Mouse (Mus musculus): ENCODE data around the gene Adarb1. TPM values are rescaled to one million over a fixed set of nuclear protein-coding genes. Genes with fewer than 3 reads are reported as not detected.

The Adarb1 gene
- total RNA-seq, 2 experiments from 2014 or later = 12.2 to 12.7 TPM

DNA sequence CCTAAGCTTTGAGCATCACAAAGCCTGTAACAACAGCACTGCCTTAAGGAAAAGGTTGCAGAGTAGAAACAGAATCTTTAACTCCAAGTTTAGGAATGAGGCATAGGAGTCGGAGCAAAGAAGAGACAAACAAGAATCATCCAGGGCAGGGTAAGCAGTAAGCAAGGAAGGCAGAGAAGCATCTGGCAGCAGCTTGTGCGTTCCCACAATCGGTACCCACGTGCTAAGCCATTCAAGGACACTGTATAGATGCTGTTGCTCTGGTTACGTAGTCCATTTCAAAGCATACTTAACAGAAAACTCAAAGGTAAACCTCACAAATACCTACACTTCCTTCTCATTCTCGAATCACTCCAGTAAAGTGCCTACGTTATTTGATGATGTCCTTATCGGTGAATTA, 35.0 kb downstream of the Adarb1 start:
- DNase-seq = no peak

DNA sequence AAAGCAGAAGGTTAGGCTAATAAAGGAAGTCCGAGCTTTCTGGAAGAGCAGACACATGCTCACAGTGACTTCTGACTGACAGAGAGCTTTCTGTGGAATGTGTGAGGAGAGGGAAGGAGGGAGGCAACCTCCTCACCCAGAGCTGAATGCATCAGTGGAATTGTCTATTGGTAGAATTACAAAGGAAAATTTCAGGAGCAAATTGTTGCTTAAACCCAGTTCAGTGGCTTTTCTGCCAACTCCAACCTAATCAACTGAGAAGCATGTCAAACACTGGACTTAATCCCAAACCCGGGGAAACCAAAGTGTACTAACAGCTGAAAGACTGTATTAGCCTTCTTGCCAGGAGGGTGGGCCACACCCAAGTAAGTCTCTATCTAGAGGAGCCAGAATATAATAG, 36.9 kb downstream of the Adarb1 start:
- DNase-seq = peak; percentile 22 to 23

GRCm38 (mm10) chr10:77380716-77381115, 37.4 kb downstream of the Adarb1 start:
- DNase-seq = peak; percentile 55 to 64

DNA sequence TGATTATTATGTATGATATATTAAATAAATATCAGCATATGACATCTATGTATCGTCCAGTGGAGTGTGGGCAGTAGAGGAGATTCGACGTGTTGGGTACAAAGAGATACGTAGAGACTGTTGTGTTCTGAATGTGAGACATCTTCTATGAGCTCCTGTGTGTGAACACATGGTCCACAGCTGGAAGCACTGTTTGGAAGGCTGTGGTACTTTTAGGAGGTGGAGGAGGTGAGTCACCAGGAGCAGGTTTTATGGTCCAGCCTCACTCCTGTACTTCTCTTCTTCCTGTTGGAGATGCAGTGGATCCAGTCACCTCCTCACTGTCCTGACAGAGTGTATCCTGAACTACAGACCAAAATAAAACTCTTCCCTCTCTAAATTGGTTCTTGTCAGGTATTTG, 38.9 kb downstream of the Adarb1 start:
- DNase-seq = no peak

DNA sequence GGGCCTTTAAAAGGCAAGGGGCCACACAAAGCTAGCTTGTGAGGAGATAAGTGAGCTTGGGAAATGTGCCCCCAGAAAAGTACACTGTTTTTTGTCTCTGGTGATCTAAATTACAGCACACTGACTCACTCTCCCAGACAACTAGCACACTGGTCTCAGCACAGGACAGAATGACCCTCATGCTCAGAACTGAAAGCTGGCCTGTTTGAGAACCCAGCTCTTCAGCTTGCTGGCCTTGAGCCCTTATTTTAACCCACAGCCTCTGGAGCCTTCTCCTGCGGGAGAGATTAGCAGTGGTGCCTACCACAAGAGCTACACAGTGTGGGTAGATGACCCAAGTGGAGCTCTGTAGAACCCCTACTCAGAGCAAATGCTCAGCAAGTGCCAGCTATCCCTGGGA, 42.0 kb downstream of the Adarb1 start:
- DNase-seq = peak in 1 of 2 experiments; percentile 33

GRCm38 (mm10) chr10:77374948-77375347, 43.1 kb downstream of the Adarb1 start:
- DNase-seq = no peak

- no peak for DNase-seq
Measured at GRCm38 (mm10) chr10:77374407-77374806, 43.7 kb downstream of the Adarb1 start.

GRCm38 (mm10) chr10:77370129-77370528, 47.9 kb downstream of the Adarb1 start:
- DNase-seq = no peak

GRCm38 (mm10) chr10:77367973-77368372, 50.1 kb downstream of the Adarb1 start:
- DNase-seq = no peak

- no peak for DNase-seq
Measured at GRCm38 (mm10) chr10:77366959-77367358, 51.1 kb downstream of the Adarb1 start.

GRCm38 (mm10) chr10:77365212-77365611, 52.9 kb downstream of the Adarb1 start:
- no peak for DNase-seq

- DNase-seq = peak; percentile 35 to 56
Measured at GRCm38 (mm10) chr10:77360486-77360885, 57.6 kb downstream of the Adarb1 start.

- no peak for DNase-seq
Measured at GRCm38 (mm10) chr10:77357957-77358356, 60.1 kb downstream of the Adarb1 start.

GRCm38 (mm10) chr10:77353031-77353745, 64.9 kb downstream of the Adarb1 start:
- peak; percentile 79 to 81 for DNase-seq

DNA sequence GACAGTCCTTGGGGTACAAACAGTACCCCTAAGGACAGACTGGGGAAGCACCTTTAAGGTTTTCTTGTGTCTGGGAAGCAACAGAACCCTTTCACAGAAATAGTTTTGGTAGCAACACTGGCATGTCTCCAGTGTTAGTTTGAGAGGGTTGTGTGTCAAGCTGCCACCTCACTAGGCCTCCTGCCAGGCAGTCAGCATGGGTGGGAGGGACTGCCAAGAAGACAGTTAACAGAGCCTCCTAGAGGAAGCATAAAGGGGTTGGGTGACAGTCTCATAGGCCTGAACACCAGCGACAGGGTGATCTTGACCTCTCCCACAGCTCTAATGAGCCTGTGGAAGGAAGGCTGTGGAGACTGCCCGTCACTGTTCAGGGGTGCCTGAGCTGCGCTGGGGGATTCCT, 75.2 kb downstream of the Adarb1 start:
- peak; percentile 75 for DNase-seq

GRCm38 (mm10) chr10:77341711-77342110, 76.4 kb downstream of the Adarb1 start:
- DNase-seq = no peak

DNA sequence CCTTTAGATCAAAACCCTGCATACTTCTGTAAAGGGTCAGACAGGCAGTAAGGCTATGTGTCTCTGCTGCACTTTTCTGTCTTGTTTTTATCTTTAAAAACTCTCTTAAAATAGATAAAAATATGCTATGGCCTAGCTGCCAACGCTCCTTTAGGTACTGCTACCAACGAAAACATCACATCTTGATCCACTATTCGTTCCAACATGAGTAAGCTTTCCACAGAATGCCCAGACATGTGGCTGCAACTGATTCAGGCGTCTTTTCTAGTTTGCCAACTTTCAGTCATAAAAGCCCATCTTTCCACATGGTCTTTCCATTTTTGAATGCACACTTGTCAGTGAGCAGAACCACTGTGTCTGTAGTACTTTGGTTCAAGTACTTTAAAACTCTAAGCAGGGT, 77.0 kb downstream of the Adarb1 start:
- no peak for DNase-seq

- DNase-seq = peak in 1 of 2 experiments; percentile 21
Measured at GRCm38 (mm10) chr10:77339871-77340341, 78.2 kb downstream of the Adarb1 start.

GRCm38 (mm10) chr10:77333518-77333917, 84.6 kb downstream of the Adarb1 start:
- no peak for DNase-seq

DNA sequence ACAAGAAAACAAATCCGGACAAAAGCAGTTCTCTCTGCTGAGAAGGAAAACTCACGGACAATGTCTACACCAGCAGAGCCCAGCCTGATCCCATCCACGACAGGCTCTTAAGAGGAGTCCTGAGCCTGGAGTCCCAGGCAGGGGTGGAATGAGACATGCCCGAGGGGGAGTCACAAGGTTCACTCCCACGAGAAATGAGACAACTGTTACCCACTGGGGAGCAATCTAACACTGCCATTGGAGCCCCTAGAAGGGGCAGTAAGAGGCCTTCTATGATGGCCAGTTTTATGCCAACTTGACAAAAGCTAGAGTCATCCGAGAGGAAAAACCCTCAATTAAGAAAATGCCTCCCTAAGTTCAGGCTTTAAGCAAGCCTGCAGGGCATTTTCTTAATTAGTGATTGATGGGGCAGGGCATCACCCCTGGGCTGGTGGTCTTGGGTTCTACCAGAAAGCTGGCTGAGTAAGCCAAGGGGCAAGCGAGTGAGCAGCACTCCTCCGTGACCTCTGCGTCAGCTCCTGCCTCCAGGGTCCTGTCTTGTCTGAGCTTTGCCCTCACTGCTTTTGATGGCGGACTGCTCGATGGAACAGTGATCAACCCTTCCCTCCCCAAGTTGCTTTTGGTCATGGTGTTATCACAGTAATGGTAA, 88.5 kb downstream of the Adarb1 start:
- no peak for DNase-seq

- DNase-seq = no peak
Measured at GRCm38 (mm10) chr10:77324716-77325115, 93.4 kb downstream of the Adarb1 start.

DNA sequence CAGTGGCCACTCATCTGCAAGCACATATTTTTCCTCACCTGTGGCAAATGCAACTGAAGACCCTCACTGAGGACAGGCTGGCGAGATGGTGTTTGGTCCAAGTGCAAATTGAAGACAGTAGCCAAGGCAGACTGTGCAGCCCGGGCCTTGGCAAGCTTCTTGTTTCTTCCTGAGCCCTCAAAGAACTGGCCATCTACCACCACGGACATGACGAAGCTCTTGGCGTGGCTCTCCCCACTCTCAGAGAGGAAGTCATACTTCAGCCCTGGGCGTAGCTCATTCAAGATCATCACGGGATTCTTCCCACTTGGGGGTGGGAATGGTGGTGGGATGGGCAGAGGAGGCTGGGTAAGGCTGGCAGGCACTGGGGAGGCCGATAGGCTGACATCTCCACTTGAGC, 96.5 kb downstream of the Adarb1 start:
- no peak for DNase-seq

DNA sequence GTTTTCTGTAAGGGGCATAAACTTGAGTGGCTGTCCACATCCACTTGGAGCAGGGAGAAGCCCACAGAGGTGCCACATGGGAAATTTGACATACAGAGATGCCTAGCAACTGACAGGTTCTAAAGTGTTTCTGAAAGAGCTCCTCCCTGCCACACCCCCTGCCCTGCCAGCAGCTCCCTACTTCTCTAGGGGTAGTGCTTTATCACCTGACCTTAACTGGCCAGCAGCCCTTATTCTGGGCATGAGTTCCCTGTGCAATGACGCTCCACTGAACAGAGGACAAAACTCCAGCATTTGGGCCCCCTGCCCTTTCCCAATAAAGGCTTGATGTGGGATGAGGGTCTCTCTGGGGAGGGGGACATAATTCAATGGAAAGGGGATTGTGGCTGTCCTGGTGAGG, 97.1 kb downstream of the Adarb1 start:
- DNase-seq = peak in 1 of 2 experiments; percentile 12

DNA sequence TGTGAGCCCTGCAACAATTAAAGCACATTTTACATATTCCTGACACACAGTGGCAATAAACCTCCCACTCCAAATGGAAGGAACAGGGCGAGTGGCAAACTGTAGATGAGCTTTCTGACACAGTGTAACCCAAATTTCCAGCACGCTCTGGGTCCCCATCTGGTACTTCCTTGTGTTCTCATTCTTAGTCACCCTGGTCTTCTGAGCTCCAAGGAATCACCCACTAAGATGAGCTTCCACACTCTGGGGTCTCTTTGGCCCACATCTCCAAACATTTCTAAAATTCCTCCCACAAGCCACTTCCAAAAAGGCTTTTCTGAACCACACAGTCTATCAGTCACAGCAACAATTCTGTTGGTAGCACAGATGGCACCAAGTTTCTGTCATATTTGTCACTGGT, 102.4 kb downstream of the Adarb1 start:
- no peak for DNase-seq
